Mouse (Mus musculus) olfactory bulb, adult 2 months (tissue): Measurements from ENCODE around the gene C1ql4. TPM values are rescaled to one million over a fixed set of nuclear protein-coding genes. Genes with fewer than 3 reads are reported as not detected.
"Not testable (repeated sequence)": the region's sequence is repeated elsewhere in the genome, so short reads cannot be mapped to it uniquely, and the experiment has no call there.

Experiments
- H3K27ac ChIP-seq: fragments of 200-500 bp; 2 replicates; pipeline ENCODE4 v1.5.1; 2012; ENCODE audit warnings: low read depth, low read length; ENCODE audit not compliant: insufficient read depth
- H3K4me1 ChIP-seq: fragments of 200-500 bp; 2 replicates; pipeline ENCODE4 v1.6.1; 2012; ENCODE audit warnings: low read length; ENCODE audit not compliant: control insufficient read depth, insufficient read depth
- H3K4me3 ChIP-seq: fragments of 200-500 bp; 2 replicates; pipeline ENCODE4 v1.5.1; 2012; ENCODE audit warnings: mild to moderate bottlenecking, low read depth, low read length, moderate library complexity; ENCODE audit not compliant: insufficient read depth
- CTCF ChIP-seq: fragments of 200-500 bp; IDR thresholded peaks from 2 replicates; pipeline ENCODE4 v1.5.1; 2012; ENCODE audit warnings: low read depth, mild to moderate bottlenecking, low read length, moderate library complexity; ENCODE audit not compliant: insufficient read depth
- POLR2A ChIP-seq: fragments of 200-500 bp; IDR thresholded peaks from 2 replicates; pipeline ENCODE4 v1.6.1; 2012; ENCODE audit warnings: mild to moderate bottlenecking, low read depth, low read length, moderate library complexity; ENCODE audit not compliant: insufficient read depth
- WGBS: fragments of 180-500 bp; shearing (Covaris S2); methylation state at CpG from one replicate; pipeline ENCODE4 v1.1.7; 2018; 5-methylcytosine and 5-hydroxymethylcytosine counted together
- polyA plus RNA-seq: library from polyadenylated mRNA; stranded (reverse); fragments of >200 nt; gene quantifications from 2 replicates; pipeline ENCODE4 v1.2.4, GENCODE M21; 2012; ENCODE audit warnings: low replicate concordance; ENCODE audit not compliant: missing spikeins, insufficient read depth, insufficient read length

Gene C1ql4
- polyA plus RNA-seq, 1 experiment: not detected

DNA sequence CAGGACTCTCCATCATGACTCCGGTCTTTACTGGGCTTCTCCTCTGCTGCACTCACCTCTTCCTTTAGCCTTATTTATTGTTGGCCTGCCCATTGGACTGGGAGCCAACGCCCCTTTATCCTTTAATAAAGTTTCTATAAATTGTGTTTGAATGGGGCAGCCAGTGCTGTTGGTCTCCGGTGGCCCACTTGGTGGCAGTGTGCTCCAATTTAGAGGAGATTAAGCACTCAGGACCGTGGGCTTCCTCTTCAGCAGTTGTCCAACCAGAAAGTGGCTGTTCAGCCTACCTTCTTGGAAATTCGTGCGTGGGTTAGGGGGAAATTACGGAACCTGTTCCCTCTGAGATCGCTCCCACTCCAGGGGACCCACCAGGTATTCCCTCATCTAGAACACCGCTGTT, 4.4 kb downstream of the C1ql4 start:
- 57% methylated on average over 9 of the region's 9 CpGs for WGBS
- Histone ChIP-seq H3K4me3 (no peak overlapping the region), H3K4me1 (peaks cover 2% of the 10 kb centered on the region; the same call in 1 of the 2 replicates), H3K27ac (no peak overlapping the region)
- TF ChIP-seq POLR2A (no peak), CTCF (peak; percentile 34; the same call in 1 of the 2 replicates)

DNA sequence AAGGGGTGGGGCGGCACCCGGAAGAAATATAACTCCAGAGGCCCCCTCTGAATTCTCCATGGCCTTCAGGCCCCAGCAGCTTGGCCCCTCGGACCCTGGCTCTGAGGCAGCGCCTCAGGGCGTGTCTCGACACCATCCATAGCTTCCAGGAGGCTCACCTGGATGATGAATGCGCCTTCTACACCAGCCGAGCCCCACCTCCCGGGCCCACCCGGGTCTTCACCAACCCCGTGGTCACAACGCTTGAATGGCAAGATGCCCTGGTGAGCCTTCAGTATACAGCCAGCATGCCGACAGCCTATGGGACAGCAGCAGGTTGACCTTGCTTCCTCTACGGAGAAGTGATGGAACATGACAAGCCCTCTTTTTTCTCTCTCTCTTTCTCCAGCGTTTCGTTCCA, 4.8 kb downstream of the C1ql4 start:
- H3K4me3 ChIP-seq: no peak overlapping the region
- TF ChIP-seq POLR2A: no peak
- TF ChIP-seq CTCF: no peak
- WGBS: 93% methylated on average over 16 of the region's 16 CpGs
- H3K4me1 ChIP-seq: no peaks in the 10 kb centered on the region
- no peak overlapping the region for H3K27ac ChIP-seq

DNA sequence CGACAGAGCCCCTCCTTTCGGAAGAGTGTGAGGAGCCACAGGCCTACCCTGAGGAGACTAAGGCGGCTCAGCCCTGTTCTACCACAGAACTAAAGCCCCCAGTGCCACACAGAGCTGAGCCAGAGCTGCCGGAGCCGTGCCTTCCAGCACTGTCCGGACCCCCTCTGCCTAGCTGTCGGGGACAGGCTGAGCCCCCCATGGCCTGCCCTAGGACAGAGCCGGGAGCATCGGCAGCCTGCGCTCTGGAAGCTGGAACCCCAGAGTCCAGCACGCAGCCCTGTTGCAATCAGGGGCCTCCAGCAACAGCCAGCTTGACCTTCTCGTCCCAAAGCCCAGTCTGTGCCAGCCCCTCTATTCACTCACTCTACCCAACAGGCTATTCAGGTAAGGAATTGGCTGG, 5.3 kb downstream of the C1ql4 start:
- WGBS: 96% methylated on average over 12 of the region's 12 CpGs

DNA sequence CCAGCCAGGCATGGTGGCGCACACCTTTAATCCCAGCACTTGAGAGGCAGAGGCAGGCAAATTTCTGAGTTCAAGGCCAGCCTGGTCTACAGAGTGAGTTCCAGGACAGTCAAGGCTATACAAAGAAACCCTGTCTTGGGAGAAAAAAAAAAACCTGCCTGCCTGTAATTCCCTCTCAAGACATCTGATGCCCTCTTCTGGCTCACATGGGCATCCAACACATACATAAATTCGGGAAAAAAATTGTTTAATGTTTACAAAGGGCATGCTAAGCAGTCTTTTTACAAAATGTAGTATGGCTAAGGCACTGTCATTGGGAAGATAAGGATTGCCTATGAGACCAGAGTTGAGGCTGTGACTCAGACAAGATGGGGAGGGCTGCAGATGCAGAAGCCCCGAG, 7.8 kb downstream of the C1ql4 start:
- no peaks in the 10 kb centered on the region for H3K4me1 ChIP-seq
- H3K27ac ChIP-seq: no peak overlapping the region
- TF ChIP-seq CTCF: no peak
- 57% methylated on average over 3 of the region's 3 CpGs for WGBS
- H3K4me3 ChIP-seq: no peak overlapping the region

More for the DNA sequence above, 5.3 kb downstream of the C1ql4 start:
- H3K4me3 ChIP-seq: no peak overlapping the region
- no peaks in the 10 kb centered on the region for H3K4me1 ChIP-seq
- no peak overlapping the region for H3K27ac ChIP-seq
- TF ChIP-seq CTCF: no peak
- TF ChIP-seq POLR2A: no peak

DNA sequence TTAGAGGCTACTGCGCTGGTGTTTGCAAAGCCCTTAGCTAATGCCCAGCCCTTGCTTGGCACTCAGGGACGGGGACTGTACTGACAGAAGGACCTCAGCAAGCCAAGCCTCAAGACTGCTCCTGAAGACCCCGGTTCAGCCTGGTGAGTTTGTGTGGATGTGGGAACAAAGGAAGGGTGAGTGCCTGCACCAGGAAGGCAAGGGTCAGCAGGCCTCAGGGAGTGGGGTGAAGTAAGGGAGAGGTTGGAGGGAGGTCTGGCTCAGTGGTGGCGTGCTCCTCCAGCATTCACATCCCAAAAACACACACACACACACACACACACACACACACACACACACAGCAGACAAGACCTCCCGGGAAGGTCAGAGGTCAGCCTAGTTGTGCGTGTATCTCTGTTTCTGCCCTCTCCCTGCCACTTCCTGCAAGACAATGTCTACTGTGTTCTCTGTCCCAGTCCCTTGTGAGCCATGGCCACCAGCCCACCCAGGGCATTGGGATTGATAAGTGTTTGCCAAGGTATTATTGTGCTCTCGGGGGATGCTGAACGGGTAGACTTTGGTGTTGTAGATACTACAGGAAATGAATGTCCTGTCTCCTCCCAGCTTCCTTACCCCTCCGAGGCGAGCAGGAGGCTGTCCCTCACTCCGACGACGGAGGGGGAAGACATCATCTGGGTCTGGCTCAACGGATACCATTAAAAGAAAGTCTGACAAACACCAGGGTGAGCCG, 9.3 kb downstream of the C1ql4 start:
- H3K4me1 ChIP-seq: peaks cover 4% of the 10 kb centered on the region; the same call in 1 of the 2 replicates
- H3K4me3 ChIP-seq: no peak overlapping the region
- WGBS: 82% methylated on average over 15 of the region's 15 CpGs
- TF ChIP-seq CTCF: no peak
- no peak for TF ChIP-seq POLR2A
- no peak overlapping the region for H3K27ac ChIP-seq

DNA sequence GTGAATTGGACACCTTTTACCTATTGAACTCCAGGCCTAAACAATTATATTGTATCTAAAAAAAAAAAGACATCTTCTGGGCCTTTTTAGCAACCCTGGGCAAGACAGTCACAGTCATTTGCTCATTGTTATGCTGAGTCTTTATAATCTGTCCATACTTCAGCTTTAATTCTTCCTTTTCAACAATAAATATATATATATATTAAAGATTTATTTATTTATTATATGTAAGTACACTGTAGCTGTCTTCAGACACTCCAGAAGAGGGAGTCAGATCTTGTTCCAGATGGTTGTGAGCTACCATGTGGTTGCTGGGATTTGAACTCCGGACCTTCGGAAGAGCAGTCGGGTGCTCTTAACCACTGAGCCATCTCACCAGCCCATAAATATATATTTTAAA, 11.6 kb downstream of the C1ql4 start:
- not testable (repeated sequence) for H3K4me1 ChIP-seq, H3K4me3 ChIP-seq, H3K27ac ChIP-seq
- WGBS: 97% methylated on average over 3 of the region's 3 CpGs

DNA sequence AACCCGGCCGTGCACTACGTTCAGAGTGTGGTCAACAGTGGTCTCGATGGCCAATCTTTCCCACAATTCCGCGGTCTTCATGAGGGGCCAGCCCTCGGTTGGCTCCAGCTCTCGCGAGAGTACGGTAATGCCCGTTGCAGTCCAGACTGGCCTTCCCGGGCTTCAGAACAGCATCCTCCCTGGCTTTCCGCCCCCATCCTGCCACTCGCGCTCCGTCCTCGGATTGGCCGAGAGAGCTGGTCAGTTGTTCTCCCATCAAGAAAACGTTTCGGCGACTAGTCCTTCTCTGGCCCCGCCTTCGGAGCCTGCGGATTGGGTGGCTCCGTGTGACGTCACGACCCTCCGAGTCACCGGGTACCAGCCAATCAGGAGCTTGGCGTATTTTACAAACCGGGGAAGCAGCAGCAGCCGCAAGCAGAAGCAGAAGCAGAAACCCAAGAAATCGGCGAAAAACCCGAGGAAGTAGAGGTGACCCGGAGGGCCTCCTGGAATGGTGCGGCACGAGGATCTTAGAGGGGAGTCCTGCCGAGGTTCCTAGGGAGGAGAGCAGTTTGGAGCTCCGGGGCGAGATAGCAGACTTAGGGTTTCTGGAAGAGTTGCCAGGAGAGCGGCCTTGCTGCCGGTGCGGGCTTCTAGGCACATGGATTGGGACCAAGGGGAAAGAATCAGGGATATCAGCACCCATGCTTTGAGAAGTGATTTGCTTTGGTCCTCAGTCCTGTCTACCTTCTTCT, 12.8 kb downstream of the C1ql4 start:
- TF ChIP-seq POLR2A (peak; percentile 41; the same call in 1 of the 2 replicates), CTCF (no peak)
- Histone ChIP-seq H3K4me1 (peaks cover 4% of the 10 kb centered on the region; the same call in 1 of the 2 replicates), H3K4me3 (peak overlapping the region; percentile 71), H3K27ac (peak overlapping the region; percentile 95)
- under 1% methylated on average over 44 of the region's 44 CpGs for WGBS

DNA sequence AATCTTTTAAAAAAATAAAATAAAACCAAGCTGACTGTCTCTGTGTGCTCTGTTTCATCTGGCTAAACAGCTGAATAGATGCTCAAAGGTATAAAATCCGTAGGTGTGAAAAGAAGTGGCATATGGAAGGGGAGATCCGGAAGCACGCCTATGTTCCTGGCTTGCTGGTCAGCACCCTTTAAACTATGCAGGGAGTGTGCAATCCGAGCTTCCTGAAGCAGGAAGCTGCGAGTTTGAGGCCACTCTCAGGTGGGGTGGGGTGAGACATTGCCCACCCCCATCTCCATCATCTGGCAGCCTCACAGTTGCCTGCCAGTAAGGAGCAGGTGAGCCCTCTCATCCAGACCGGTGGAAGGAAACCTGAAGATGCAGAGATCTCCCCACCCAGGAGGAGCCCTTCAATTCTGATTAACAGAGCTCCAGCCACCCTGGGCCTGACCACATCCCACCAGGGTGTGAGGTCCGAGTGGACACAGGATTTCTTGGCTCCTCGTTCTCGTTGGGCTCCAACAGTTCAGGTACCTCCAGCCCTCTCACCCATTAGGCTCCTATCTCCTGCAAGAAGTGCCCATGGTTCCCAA, 13.5 kb downstream of the C1ql4 start, which contains the start of gene Troap:
Gene Troap, plus strand, starts transcription at position 557 of the 581 bp plus-strand sequence.
- peak within 1 kb of the TSS; percentile 71 for H3K4me3 ChIP-seq
- peak within 1 kb of the TSS; percentile 95 for H3K27ac ChIP-seq
- TF ChIP-seq CTCF: no peak
- TF ChIP-seq POLR2A: no peak
- peaks cover 4% of the 10 kb centered on the region; the same call in 1 of the 2 replicates for H3K4me1 ChIP-seq
- 22% methylated on average over 9 of the region's 9 CpGs for WGBS

DNA sequence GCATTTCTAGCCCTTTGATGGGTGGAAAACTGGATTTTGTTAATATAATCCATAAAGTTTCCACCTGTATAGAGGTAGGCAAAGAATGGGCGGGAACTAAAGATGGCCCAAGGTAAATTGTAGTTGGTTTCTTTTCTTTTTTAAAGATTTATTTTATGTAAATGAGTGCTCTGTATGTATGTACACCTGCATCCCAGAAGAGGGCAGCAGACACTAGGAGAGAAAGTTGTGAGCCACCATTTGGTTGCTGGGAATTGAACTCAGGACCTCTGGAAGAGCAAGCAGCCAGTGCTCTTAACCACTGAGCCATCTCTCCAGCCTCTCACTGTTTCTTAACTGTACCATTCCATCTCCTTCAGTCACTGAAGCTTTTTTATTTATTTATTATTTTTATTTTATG, 15.6 kb downstream of the C1ql4 start:
- Histone ChIP-seq H3K4me3 (no peak overlapping the region), H3K27ac (no peak overlapping the region), H3K4me1 (peaks cover 4% of the 10 kb centered on the region; the same call in 1 of the 2 replicates)
- WGBS: 88% methylated on average over 1 of the region's 1 CpGs
- TF ChIP-seq POLR2A: no peak
- TF ChIP-seq CTCF: no peak
